Mouse (Mus musculus) mouse embryonic stem cell (cell line): Measurements from ENCODE around the gene Zfp629.

ENCODE experiments used
- in situ Hi-C, 2 experiments: fragments of 300-500 bp; cut with MboI; formaldehyde crosslinking; loops; 1 replicate in 1 of 2; 3 replicates in 1 of 2; pipeline ENCODE4 v1.14.3; 2019 to 2020; ENCODE audit warnings: low sequenced_read_pairs in 2 of 2, low pct_unique_long_range_greater_than_20kb in 1 of 2, mixed read lengths in 1 of 2; ENCODE audit not compliant: unreplicated experiment in 1 of 2

Zfp629 gene

GRCm38 (mm10) chr7:127587196-127587595 lies 28.4 kb downstream of the Zfp629 start:
- in situ Hi-C loops, result no loop called here

GRCm38 (mm10) chr7:127586149-127586548 lies 29.4 kb downstream of the Zfp629 start:
- in situ Hi-C loops, result no loop called here

- in situ Hi-C loops, result no loop called here
Observed at GRCm38 (mm10) chr7:127585031-127585430, 30.6 kb downstream of the Zfp629 start.

GRCm38 (mm10) chr7:127583260-127583659 lies 32.3 kb downstream of the Zfp629 start:
- in situ Hi-C loops, result no loop called here

GRCm38 (mm10) chr7:127574115-127574514 lies 41.5 kb downstream of the Zfp629 start:
- in situ Hi-C loops, result no loop called here

- in situ Hi-C loops, result no loop called here
Observed at GRCm38 (mm10) chr7:127573503-127574008, 42.0 kb downstream of the Zfp629 start.

GRCm38 (mm10) chr7:127572895-127573471 lies 42.6 kb downstream of the Zfp629 start, which contains the start of gene Phkg2:
Gene Phkg2, plus strand, starts transcription at chr7:127573340.
- in situ Hi-C loops, result no loop called here

GRCm38 (mm10) chr7:127564381-127565150 lies 51.0 kb downstream of the Zfp629 start:
- in situ Hi-C loops, result loop anchor here in 1 of 2 experiments (5.0 kb wide), 1 partner anchor 37 kb away; no protein-coding TSS in a partner anchor

GRCm38 (mm10) chr7:127561340-127561858 lies 54.2 kb downstream of the Zfp629 start, which contains the start of gene Tmem265:
Gene Tmem265, plus strand, starts transcription at chr7:127561390.
- in situ Hi-C loops, result loop anchor here in 1 of 2 experiments (5.0 kb wide), 1 partner anchor 34 kb away; no protein-coding TSS in a partner anchor

GRCm38 (mm10) chr7:127560580-127560979 lies 55.0 kb downstream of the Zfp629 start:
- in situ Hi-C loops, result loop anchor here in 1 of 2 experiments (5.0 kb wide), 1 partner anchor 33 kb away; no protein-coding TSS in a partner anchor
